In the genomic region with DNA sequence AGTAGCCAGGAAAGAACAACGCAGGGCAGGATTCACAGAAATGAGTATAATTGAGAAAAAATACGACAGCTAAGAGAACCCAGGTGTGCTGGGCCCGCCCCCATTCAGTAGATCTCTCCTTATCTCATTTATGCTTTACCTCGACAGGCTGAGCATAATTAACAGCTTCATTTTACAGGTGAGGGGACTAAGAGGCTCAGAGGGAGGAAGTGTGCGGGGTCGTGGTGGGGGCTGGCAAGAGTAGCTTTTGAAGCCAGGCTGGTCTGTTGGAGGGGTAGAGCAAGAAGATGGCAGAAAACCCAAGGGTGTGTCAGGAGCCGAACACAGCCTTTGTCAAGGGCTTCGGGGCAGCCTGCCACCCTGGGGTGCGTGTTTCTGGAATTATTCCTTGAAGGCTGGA, we compare ENCODE assay signal across 17 mouse cellular contexts.
"Had no signal": no experiment of that assay in that cellular context is flagged by ENCODE, and none has a peak within 500 bp of the region (broad histone marks: within the 10 kb centered on the region; RNA-seq: fewer than 3 reads in every experiment).

No protein-coding gene starts in this region.

- H3K9me3 ChIP-seq: limb, embryonic 10.5 days; limb, embryonic 13.5 days; liver, embryonic 13.5 days; midbrain, embryonic 12.5 days; neural tube, embryonic 13.5 days had no signal

- H3K27ac ChIP-seq: kidney, postnatal 0 days; layer of hippocampus, adult 2 months; limb, embryonic 10.5 days; limb, embryonic 13.5 days; liver, embryonic 13.5 days; midbrain, embryonic 12.5 days; neural tube, embryonic 13.5 days; stomach, postnatal 0 days had no signal

- H3K4me1 ChIP-seq: limb, embryonic 13.5 days; liver, embryonic 13.5 days; midbrain, embryonic 12.5 days; neural tube, embryonic 13.5 days had no signal

- H3K36me3 ChIP-seq: limb, embryonic 10.5 days; limb, embryonic 13.5 days; liver, embryonic 13.5 days; midbrain, embryonic 12.5 days; neural tube, embryonic 13.5 days had no signal

- H3K27me3 ChIP-seq: limb, embryonic 13.5 days; midbrain, embryonic 12.5 days; neural tube, embryonic 13.5 days had no signal

- DNase-seq: kidney, adult 2 months; kidney, postnatal 25 days; layer of hippocampus, adult 9-11 months; liver, embryonic 13.5 days; lung, adult 2 months; lung, postnatal 14 days; lung, postnatal 4 days; retina, postnatal 1 day; right cerebral cortex, postnatal 25 days had no signal

- H3K9ac ChIP-seq: limb, embryonic 13.5 days; liver, embryonic 13.5 days; midbrain, embryonic 12.5 days; neural tube, embryonic 13.5 days had no signal

- H3K4me3 ChIP-seq: layer of hippocampus, adult 2 months; limb, embryonic 10.5 days; limb, embryonic 13.5 days; liver, embryonic 13.5 days; midbrain, embryonic 12.5 days; myocyte; neural tube, embryonic 13.5 days had no signal

- H3K4me2 ChIP-seq: limb, embryonic 13.5 days; liver, embryonic 13.5 days; midbrain, embryonic 12.5 days; neural tube, embryonic 13.5 days had no signal
